Mouse (Mus musculus) ovary, postnatal 36 days (tissue): ENCODE measurements at regions not wholly inside any gene's neighbourhood (a gene's known extent, or its start where the extent isn't known, plus 50 kb on each side); places are given as distances from the start of the nearest gene placed in this dataset.
"Not testable (repeated sequence)": the region's sequence is repeated elsewhere in the genome, so short reads cannot be mapped to it uniquely, and the experiment has no call there.

ENCODE experiments used
- DNase-seq: peaks from one replicate; pipeline ENCODE4 v3.0.0; 2022; ENCODE audit warnings: low spot score, mixed read lengths

DNA sequence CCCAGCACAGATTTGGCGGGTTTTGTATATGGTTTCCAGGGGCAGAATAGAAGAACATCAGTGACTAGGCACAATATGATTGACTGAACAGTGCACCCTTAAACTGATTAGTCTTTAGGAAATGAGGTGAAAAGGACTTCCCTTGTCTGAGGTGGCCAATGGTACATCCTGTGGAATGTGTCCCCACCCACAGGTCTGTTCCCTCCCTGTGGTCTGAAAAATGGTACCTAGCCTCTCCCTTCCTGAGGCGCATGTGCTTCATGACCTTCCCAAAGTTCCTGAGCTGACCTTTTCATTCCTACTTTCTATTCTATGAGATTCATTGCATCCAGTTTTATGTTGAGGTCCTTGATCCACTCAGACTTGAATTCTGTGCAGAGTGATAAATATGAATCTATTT is 76.0 kb downstream of the Zfp97 start:
- DNase-seq, result not testable (repeated sequence)

DNA sequence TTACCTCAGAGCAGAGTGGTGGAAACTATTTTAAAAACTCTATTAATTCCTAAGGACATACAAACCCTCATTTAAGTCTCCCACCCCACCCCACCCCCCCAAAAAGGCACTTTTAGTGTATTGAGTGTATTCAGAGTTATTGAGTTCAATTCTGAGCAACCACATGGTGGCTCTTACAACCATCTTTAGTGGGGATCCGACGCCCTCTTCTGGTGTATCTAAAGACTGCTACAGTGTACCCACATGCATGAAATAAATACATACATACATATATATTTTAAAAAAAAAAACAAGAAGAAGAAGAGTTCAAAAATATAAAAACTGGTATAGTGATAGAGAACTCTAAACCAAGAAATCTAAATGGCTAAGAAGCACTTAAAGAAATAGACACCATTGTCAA is 107.9 kb downstream of the Zfp97 start:
- DNase-seq, result no peak

DNA sequence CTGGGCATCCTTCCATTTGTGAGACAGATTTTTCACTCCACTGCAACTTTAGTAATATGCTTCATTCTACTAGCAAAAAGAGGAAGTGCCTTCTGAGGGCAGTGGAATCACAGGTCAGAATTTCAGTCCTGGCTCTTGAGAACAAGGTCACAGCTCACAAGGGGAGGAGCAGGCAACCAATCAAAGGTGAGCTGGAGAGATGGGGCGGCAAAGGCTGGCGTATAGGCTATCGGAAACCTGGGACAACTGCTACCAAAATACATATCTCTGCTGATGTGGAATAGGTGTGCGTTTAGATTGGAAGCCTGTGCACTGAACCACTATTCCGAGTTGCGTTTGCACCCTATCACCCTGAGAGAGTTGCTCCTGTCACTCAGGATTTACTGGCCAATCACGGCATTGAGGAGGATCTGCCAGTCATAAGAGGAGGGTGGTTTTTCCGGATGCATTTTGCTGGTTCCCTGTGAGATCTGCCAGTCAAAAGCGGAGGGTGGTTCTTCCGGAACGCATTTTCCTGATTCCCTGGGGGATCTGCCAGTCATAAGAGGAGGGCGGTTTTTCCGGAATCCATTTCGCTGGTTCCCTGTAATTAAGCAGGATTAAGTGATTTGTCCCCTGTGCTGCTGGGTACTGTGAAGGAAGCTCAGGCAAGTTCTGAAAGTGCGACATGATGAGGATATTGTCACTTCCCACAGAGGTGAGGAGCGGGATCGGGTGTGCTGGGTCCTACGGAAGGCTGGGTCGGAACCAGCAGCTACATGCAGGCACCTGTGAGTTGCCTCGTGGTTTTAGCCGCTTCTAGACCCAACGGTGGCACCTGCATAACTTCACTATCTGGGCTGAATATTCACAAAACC is 113.3 kb downstream of the Zfp97 start:
- DNase-seq, result peak; percentile 78

DNA sequence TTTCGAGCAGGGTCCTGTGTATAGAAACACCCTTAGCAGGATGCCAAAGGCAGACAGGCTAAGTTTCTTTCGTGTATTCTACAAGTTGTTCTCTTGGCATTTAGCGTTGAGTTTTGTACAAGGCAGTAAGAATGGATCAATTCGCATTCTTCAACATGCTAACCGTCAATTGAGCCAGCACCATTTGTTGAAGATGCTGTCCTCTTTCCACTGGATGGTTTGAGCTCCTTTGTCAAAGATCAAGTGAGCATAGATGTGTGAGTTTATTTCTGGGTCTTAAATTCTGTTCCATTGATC is 113.9 kb downstream of the Zfp97 start:
- not testable (repeated sequence) for DNase-seq
